18 mouse cellular contexts compared by ENCODE assay signal in the genomic region with DNA sequence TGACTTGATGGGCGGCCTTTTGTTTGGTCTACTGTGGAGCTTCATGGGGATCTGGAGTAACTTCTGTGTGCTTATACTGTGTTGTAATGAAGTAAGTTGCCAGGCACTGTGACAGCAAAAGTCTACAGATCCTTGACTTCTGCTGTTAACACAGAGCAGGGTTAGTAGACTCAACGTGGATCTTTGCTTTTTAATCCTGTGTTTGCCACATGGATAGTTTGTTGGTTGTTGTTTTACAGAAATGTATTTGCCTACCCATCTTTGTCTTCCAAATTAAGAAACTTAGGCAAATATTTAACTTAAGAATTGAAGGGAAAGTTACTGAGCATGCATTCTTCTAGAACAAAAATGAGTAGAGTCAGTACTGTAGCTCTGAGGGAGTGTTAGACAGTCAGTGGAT.
"Had no signal": no experiment of that assay in that cellular context is flagged by ENCODE, and none has a peak within 500 bp of the region (broad histone marks: within the 10 kb centered on the region; RNA-seq: fewer than 3 reads in every experiment).

No protein-coding gene starts in this region.

- H3K4me2 ChIP-seq: lung, embryonic 14.5 days; midbrain, embryonic 12.5 days; neural tube, embryonic 13.5 days; neural tube, embryonic 15.5 days had no signal

- DNase-seq: lung, embryonic 14.5 days; lung, postnatal 10 days; lung, postnatal 4 days; midbrain, embryonic 14.5 days; retina, postnatal 1 day; right cerebral cortex, adult 18-20 months; right cerebral cortex, postnatal 25 days; right cerebral cortex, postnatal 4 days; spleen, adult 18-20 months; thymus, adult 18-20 months; thymus, postnatal 14 days; thymus, postnatal 36 days had no signal

- H3K4me1 ChIP-seq: midbrain, embryonic 10.5 days; midbrain, embryonic 12.5 days; neural tube, embryonic 13.5 days; neural tube, embryonic 15.5 days had no signal

- H3K9ac ChIP-seq: lung, embryonic 14.5 days; midbrain, embryonic 12.5 days; neural tube, embryonic 13.5 days; neural tube, embryonic 15.5 days had no signal

- ATAC-seq: midbrain, embryonic 16.5 days had no signal

- H3K27me3 ChIP-seq: midbrain, embryonic 12.5 days; neural tube, embryonic 13.5 days; neural tube, embryonic 15.5 days had no signal

- H3K4me3 ChIP-seq: midbrain, embryonic 10.5 days; midbrain, embryonic 12.5 days; myocyte; neural tube, embryonic 13.5 days; neural tube, embryonic 15.5 days had no signal

- H3K27ac ChIP-seq: midbrain, embryonic 10.5 days; midbrain, embryonic 12.5 days; neural tube, embryonic 13.5 days; neural tube, embryonic 15.5 days had no signal

- H3K9me3 ChIP-seq: midbrain, embryonic 10.5 days; midbrain, embryonic 12.5 days; neural tube, embryonic 13.5 days; neural tube, embryonic 15.5 days had no signal
